Mouse (Mus musculus) layer of hippocampus, postnatal 10 days (tissue): ENCODE results near the gene Fbxo21. TPM values are rescaled to one million over a fixed set of nuclear protein-coding genes. Genes with fewer than 3 reads are reported as not detected.

Source experiments
- DNase-seq, 2 experiments: peaks; one replicate each; pipeline ENCODE4 v3.0.0; 2021; ENCODE audit warnings: low spot score in 2 of 2
- total RNA-seq, 2 experiments: library from RNA; stranded (reverse); gene quantifications; 2 replicates each; pipeline ENCODE4 v1.2.3; 2021

Fbxo21 gene
- total RNA-seq, 2 experiments from 2014 or later, result 125 to 134 TPM

DNA sequence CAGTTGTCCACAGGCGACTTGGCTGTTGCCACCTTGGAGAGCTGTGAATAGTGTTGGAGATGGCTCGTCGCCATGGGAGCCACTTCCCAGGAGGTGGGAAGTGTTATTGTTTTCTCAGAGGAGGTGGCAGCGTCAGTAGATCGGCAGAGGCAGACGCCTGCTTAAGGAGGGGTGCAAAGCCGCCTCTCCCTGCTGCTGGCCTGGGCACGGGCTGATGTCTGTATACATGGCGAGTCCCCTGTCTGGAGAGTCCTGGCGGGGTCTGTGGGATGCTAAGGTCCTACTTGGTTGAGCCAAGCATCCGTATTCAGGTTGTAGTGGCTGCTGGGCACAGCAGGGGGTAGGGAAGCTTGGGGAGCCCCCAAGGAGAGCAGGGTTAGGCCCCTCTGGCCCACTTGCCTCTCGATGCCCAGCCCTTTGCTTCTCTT, 62.7 kb downstream of the Fbxo21 start:
- DNase-seq, result no peak

DNA sequence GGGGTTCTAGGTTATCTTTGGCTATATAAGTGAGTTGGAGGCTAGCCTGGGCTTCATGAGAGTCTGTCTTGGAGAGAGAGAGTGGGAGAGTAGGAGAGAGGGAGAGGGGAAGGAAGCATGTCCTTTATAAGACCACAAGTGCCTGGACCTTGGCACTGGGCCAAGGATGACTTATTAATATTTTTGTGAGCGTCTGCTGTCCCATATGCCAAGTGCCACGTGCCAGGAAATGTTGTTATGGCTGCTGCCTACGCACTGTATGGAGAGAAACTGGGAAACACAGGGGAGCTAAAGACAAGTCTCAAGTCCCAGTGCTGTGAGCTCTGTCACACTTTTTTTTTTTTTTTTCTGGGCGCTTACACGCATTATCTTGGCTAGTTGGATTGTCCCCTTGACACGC, 66.1 kb downstream of the Fbxo21 start:
- DNase-seq, result peak in 1 of 2 experiments; percentile 20

DNA sequence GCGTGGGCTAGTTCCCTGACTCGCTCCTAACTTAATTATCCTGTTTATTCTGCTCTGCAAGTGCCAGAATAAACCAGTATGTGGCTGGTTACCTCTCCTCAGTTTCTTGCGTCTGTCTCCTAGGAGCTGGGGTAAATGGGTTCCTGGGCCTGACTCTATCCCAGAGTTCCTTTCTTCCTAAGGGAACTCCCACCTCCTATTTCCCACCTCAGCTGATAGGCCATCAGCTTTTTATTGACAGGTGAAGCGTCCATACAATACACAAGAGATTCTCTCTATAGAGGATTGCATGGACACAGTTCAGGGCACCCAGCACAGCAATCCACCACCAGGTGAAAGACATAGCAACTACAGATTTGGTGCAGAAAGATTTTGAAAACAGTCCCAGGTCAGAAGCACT, 67.2 kb downstream of the Fbxo21 start:
- DNase-seq, result no peak

DNA sequence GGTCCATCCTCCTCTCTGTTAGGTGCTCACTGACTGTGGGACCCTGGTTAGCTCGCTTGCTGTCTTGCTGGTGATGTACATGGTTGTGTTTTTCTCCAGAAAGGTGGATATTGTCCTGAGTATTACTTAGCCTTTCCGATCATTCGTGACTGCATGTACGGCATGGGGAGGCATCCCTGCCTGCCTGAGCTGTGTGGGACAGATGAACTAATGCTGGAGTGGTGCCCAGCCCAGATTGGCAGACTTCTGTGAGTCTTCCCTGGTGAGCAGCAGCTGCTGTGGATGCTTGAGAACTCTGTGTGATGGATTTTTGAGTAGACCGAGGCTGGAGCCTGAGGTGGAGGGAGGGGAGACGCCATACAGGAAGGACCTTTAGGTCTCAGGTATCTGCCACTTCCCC, 68.4 kb downstream of the Fbxo21 start:
- peak; percentile 67 to 68 for DNase-seq

DNA sequence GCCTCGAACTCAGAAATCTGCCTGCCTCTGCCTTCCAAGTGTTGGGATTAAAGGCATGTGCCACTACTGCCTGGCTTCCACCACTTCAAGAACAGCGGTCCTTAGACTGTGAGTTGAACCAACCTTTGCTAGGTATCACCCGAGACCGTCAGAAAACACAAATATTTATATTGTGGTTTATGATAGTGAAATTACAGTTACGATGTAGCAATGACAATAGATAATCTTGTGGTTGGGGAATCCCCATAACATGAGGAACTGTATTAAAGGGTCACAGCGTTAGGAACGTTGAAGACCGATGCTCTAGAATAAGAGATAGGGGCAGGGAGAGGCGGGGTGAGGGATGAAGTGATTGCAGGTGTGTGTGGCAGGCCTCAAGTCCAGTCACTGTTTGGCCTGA, 68.9 kb downstream of the Fbxo21 start:
- DNase-seq, result no peak

DNA sequence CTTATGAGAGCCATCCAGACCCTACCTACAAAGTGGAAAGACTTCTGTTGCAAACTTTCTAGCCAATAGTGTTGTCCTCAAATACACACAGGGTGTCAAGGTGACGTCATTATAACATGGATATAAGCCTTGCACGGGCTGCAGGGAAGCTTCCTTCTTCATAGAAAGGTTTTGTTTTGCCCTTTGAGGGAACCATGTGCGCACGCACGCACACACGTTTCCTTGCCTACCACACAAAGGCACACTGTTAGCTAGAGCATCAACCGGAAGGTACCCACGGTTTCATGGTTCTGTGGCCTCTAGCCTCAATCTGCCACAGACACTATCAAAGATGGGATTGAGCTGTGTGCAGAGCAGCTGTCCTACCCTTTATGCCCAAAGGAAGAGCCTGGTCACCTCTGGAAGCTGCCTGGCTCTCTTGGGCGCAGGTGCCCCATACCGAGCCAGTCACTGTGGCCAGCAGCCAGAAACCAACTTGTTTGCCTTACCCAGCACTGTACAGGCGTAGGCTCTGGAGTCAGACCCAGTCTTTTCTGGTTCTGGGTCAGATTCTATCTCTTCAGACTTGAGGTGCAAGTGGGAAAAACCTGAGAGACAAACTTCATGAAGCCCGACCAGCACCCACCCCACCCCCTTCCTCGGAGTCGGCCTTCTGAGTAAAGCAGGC, 70.7 kb downstream of the Fbxo21 start:
- no peak for DNase-seq

DNA sequence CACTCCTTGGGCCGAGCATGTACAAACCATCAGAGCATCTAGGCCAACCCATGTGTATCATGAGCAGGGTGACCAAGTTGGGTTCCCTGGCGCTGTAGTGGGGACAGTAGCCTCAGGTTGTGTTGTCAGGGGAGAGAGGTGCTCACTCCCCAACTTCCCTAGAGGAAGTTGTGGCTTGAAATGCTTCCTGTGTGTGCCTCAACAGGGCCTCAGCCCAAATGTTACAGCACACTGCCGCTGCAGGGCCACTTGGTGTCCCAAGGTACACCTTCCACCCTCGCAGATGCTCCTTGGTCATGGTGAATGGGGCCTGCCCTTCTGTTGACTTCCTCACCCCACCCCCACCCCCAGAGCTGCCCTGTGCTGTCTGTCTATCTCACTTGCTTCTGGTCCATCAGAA, 71.9 kb downstream of the Fbxo21 start:
- DNase-seq, result no peak

DNA sequence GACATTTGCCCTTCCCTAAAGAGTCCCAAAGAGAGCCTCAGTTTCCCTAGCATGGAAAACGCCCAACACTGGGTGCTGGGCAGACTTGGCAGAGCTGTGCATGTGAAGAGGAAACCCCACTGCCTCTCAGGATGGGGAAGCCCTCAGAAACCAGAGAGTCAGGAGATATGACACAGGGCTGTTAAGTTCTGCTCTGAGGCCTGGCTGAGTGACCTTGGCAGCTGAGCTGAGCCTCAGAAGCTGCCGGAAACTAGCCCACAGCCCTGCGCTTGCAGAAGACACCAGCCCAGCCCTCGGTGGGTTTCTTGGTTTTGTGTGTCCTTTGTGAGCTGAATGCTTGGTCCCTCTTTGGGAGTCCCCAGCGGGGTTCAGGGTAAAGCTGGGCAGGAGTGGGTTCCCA, 72.4 kb downstream of the Fbxo21 start:
- DNase-seq, result no peak

DNA sequence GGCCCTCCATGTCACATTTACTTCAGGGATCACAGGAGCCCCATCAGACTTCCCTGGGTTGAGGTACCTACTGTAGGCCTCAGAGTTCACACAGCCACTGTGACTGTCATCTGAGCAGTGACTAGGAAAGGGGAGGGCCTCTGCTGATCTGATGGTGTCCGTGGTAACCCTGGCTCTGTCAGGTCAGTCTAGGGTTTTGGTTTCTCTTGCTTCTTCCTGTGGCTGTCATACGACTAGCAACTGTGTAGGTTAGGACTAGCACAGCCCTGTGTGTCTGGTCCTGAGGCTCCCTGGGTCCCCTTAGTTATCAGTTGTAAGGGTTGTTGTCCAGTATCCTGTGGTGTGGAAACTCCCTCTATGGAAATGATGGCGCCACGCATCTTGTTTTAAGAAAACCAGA, 74.2 kb downstream of the Fbxo21 start:
- DNase-seq, result no peak

DNA sequence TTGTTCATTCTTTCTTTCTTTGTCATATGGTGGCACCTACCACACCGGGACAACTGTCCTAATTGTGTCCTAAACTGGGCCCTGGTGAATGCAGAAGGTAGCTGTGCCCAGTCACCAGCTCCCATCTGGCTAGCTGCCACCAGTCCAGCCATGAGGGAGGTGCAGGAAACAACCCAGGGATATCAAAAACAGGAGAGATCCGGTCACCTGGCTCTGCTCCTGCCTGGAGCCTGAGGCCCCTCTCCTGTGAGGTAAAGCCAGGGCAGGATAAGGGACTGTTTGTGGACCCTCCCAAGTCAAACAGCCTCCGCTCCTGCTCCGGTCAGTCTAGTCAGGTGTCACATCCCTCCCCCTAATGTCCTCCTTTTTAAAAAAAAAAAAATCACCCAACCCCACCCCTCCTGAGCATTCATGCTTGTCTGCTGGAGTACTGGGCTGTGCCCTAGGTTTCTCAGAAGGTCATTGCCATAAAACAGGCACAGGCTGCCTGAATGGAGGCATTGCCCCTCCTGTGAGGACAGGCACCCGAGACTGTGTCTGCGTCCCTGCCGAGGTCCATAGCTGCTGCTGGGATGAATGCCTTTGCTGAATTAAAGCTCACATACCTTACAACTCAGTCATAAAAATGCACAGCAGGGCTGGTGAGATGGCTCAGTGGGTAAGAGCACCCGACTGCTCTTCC, 75.6 kb downstream of the Fbxo21 start:
- no peak for DNase-seq

DNA sequence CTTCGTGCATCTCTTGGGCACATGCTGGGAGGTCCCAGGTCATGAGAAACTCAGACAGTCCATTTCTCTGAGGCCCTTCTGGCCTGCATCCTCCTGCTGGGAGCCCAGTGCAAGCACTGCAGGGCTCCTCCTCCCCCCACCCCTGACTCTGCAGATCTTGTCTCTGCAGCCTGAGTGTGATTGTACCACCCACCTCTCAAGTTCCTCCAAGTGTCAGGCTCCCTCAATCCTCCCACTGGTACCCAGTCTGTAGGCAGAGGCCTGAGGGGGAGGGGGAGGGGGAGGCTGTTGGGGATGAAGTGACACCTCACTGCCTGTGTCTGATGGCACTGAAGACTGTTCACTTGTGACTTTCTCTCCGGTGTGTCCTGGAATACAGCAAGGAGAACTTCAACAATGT, 76.7 kb downstream of the Fbxo21 start:
- DNase-seq, result no peak

DNA sequence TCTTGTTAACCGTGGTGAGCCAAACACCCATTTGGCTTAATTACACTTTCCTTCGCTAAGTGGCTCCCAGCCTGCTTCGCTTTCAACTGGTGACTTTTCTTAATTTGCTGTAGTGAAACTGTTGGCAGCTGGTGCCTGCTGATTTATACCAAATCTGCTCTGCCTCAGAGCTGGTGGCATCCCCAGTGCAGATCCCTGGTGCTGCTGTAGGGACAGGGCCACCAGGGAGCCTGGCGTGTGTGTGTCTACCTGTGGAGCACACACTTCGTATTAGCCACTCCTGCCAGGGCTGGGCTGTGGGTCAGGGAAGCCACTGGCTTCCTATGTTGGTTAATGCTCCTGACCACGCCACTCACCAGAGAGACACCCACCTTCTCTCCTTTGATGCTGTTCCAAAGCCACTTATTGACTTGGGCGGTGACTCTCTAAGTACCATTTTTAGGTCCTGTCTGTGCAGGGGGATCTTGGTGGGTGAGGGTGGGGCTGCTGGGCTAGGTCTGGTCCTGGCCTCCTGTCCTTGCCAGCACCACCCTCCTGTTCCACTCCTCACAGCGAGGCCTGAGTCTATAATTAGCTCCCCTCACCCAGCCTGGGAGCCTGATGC, 81.1 kb downstream of the Fbxo21 start:
- no peak for DNase-seq

DNA sequence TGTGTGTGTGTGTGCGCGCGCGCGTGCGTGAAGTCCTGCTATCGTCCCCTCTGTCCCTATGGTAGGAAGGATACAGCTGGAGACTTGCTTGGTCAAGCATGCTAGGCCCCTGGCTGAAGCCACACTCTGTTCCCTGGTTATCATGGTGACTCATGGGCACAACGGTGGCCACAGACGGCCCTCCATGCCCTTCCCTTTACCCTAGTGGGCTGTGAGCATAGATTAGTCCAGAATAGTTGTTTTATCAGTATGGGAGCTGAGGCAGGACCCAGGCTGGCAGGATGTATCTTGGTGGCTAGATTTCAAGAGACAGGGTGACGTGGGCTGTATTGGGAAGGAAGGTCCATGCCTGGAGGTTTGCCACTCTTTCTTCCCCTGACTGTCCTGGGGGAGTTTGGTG, 82.3 kb downstream of the Fbxo21 start:
- DNase-seq, result no peak

DNA sequence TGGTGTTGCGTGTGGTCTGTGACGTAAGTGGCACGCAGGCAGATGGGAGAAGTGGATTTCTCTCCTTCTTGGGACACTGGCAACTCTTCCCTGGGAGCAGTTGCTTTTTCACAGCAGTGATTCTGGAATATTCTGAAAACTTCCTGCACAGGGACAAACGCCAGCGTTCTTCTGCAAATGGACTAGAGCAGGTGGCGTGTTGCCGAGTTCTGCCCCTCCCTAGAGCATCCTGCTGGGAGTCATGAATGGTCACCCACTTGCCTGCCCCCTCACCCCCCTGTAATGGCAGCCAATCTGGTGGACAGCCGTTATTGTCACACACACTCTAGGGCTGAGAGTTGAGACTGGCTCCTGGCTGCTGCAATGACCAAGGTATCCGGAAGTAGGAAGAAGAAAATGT, 83.1 kb downstream of the Fbxo21 start:
- DNase-seq, result no peak

Other genes with a start within 250 kb of the Fbxo21 start
- gene Nos1, start 195.7 kb upstream of the Fbxo21 start, total RNA-seq, result 10 to 100 TPM; 30.4 to 31.3 TPM
- gene Tesc, start 51.0 kb downstream of the Fbxo21 start, total RNA-seq, result 10 to 100 TPM; 41.3 to 42.2 TPM
- 10 to 100 TPM; 39.8 to 42.4 TPM for gene Fbxw8, start 178.7 kb downstream of the Fbxo21 start, total RNA-seq
- 10 to 100 TPM; 45.3 to 48.5 TPM for gene Hrk, start 187.9 kb downstream of the Fbxo21 start, total RNA-seq